Mouse (Mus musculus) megakaryocyte-erythroid progenitor cell, adult 5-6 weeks (primary cell): ENCODE results near the gene Mat2a. TPM values are rescaled to one million over a fixed set of nuclear protein-coding genes. Genes with fewer than 3 reads are reported as not detected.

Experiments
- ATAC-seq: replicated peaks from 2 replicates; pipeline ENCODE4 v1.8.0; 2016; ENCODE audit warnings: mild to moderate bottlenecking, inconsistent platforms; ENCODE audit not compliant: severe bottlenecking, poor library complexity, low FRiP score, low TSS enrichment
- total RNA-seq, 2 experiments: library from RNA; stranded (forward) in 1 of 2; stranded (reverse) in 1 of 2; fragments of 200-1000, 215-1000 nt in 1 of 2; fragments of >200 nt in 1 of 2; fragmentation: Nextera tagmentation in 1 of 2; gene quantifications; 2 replicates each; pipeline ENCODE4 v1.2.3; 2014 to 2017

The Mat2a gene
- total RNA-seq, 2 experiments from 2014 or later, result 235 to 732 TPM

GRCm38 (mm10) chr6:72388791-72389329 lies 50.5 kb downstream of the Mat2a start:
- ATAC-seq, result no peak

GRCm38 (mm10) chr6:72388266-72388665 lies 51.1 kb downstream of the Mat2a start:
- ATAC-seq, result no peak

GRCm38 (mm10) chr6:72387816-72388215 lies 51.5 kb downstream of the Mat2a start:
- ATAC-seq, result no peak

GRCm38 (mm10) chr6:72386561-72386960 lies 52.8 kb downstream of the Mat2a start:
- ATAC-seq, result no peak

- no peak for ATAC-seq
Measured at GRCm38 (mm10) chr6:72385258-72385657, 54.1 kb downstream of the Mat2a start.

GRCm38 (mm10) chr6:72383952-72384351 lies 55.4 kb downstream of the Mat2a start:
- ATAC-seq, result peak; percentile 83

GRCm38 (mm10) chr6:72383142-72383820 lies 56.1 kb downstream of the Mat2a start:
- no peak for ATAC-seq

Other genes starting within 250 kb of the Mat2a start
- not detected in 2 replicates for gene Atoh8, start 204.0 kb downstream of the Mat2a start, total RNA-seq (2014; fragmentation: Nextera tagmentation)
- gene Atoh8, start 204.0 kb downstream of the Mat2a start, total RNA-seq (2017), result 0.91 TPM in 1 of 2 replicates, not detected in the other
- gene Sftpb, start 134.9 kb downstream of the Mat2a start, total RNA-seq (2014; fragmentation: Nextera tagmentation), result not detected in 2 replicates
- gene Sftpb, start 134.9 kb downstream of the Mat2a start, total RNA-seq (2017), result not detected in 2 replicates
- 66.8 and 72.5 TPM in 2 replicates for gene Usp39, start 94.4 kb downstream of the Mat2a start, total RNA-seq (2014; fragmentation: Nextera tagmentation)
- gene Usp39, start 94.4 kb downstream of the Mat2a start, total RNA-seq (2017), result 121 and 147 TPM in 2 replicates
- 28.5 and 31.0 TPM in 2 replicates for gene 0610030E20Rik, start 92.2 kb downstream of the Mat2a start, total RNA-seq (2014; fragmentation: Nextera tagmentation)
- 15.2 and 16.6 TPM in 2 replicates for gene 0610030E20Rik, start 92.2 kb downstream of the Mat2a start, total RNA-seq (2017)
- gene Tmem150a, start 84.1 kb downstream of the Mat2a start, total RNA-seq (2014; fragmentation: Nextera tagmentation), result 0.92 and 5.0 TPM in 2 replicates
- not detected in 2 replicates for gene Tmem150a, start 84.1 kb downstream of the Mat2a start, total RNA-seq (2017)
- 82.6 and 91.5 TPM in 2 replicates for gene Rnf181, start 72.6 kb downstream of the Mat2a start, total RNA-seq (2014; fragmentation: Nextera tagmentation)
- 34.8 and 55.5 TPM in 2 replicates for gene Rnf181, start 72.6 kb downstream of the Mat2a start, total RNA-seq (2017)
- 420 and 424 TPM in 2 replicates for gene Vamp5, start 59.1 kb downstream of the Mat2a start, total RNA-seq (2014; fragmentation: Nextera tagmentation)
- 125 and 132 TPM in 2 replicates for gene Vamp5, start 59.1 kb downstream of the Mat2a start, total RNA-seq (2017)
- gene Vamp8, start 48.9 kb downstream of the Mat2a start, total RNA-seq (2014; fragmentation: Nextera tagmentation), result 225 and 320 TPM in 2 replicates
- gene Vamp8, start 48.9 kb downstream of the Mat2a start, total RNA-seq (2017), result 240 and 305 TPM in 2 replicates
- gene Ggcx, start 25.2 kb downstream of the Mat2a start, total RNA-seq (2014; fragmentation: Nextera tagmentation), result 8.6 and 11.3 TPM in 2 replicates
- 3.7 and 11.2 TPM in 2 replicates for gene Ggcx, start 25.2 kb downstream of the Mat2a start, total RNA-seq (2017)
- gene Sh2d6, start 82.1 kb upstream of the Mat2a start, total RNA-seq (2014; fragmentation: Nextera tagmentation), result not detected in 2 replicates
- gene Sh2d6, start 82.1 kb upstream of the Mat2a start, total RNA-seq (2017), result not detected in 2 replicates
- 23.7 and 36.7 TPM in 2 replicates for gene Capg, start 104.8 kb upstream of the Mat2a start, total RNA-seq (2014; fragmentation: Nextera tagmentation)
- gene Capg, start 104.8 kb upstream of the Mat2a start, total RNA-seq (2017), result 37.9 and 39.3 TPM in 2 replicates
- 16.2 and 17.0 TPM in 2 replicates for gene Elmod3, start 158.9 kb upstream of the Mat2a start, total RNA-seq (2014; fragmentation: Nextera tagmentation)
- gene Elmod3, start 158.9 kb upstream of the Mat2a start, total RNA-seq (2017), result 6.6 and 8.1 TPM in 2 replicates
- gene Retsat, start 158.9 kb upstream of the Mat2a start, total RNA-seq (2014; fragmentation: Nextera tagmentation), result 20.0 and 24.3 TPM in 2 replicates
- 11.2 and 15.6 TPM in 2 replicates for gene Retsat, start 158.9 kb upstream of the Mat2a start, total RNA-seq (2017)
- 22.6 and 29.3 TPM in 2 replicates for gene Tgoln1, start 177.4 kb upstream of the Mat2a start, total RNA-seq (2014; fragmentation: Nextera tagmentation)
- gene Tgoln1, start 177.4 kb upstream of the Mat2a start, total RNA-seq (2017), result 51.4 and 64.7 TPM in 2 replicates